Mouse (Mus musculus) limb, embryonic 15.5 days (tissue): ENCODE measurements around the gene Tbrg4. TPM values are rescaled to one million over a fixed set of nuclear protein-coding genes. Genes with fewer than 3 reads are reported as not detected.

ENCODE experiments used
- ATAC-seq: fragments of 200-750 bp; cut with Nextera tagmentation; 2 replicates; pipeline ENCODE4 v1.8.0; 2017; ENCODE audit warnings: low read depth, moderate TSS enrichment; ENCODE audit not compliant: insufficient number of reproducible peaks, low FRiP score, low TSS enrichment
- H3K27ac ChIP-seq: fragments of 300-500 bp; sonication (generic); 2 replicates; pipeline ENCODE4 v1.5.1; 2015; ENCODE audit warnings: moderate library complexity, mild to moderate bottlenecking, inconsistent platforms
- H3K27me3 ChIP-seq: fragments of 300-500 bp; sonication (generic); 2 replicates; pipeline ENCODE4 v1.6.1; 2015; ENCODE audit warnings: inconsistent platforms
- H3K36me3 ChIP-seq: fragments of 300-500 bp; sonication (generic); 2 replicates; pipeline ENCODE4 v1.6.1; 2015; ENCODE audit warnings: inconsistent platforms
- H3K4me1 ChIP-seq: fragments of 300-500 bp; sonication (generic); 2 replicates; pipeline ENCODE4 v1.6.1; 2015; ENCODE audit warnings: inconsistent platforms
- H3K4me2 ChIP-seq: fragments of 300-500 bp; sonication (generic); 2 replicates; pipeline ENCODE4 v1.6.1; 2015; ENCODE audit warnings: mild to moderate bottlenecking, inconsistent platforms
- H3K4me3 ChIP-seq: fragments of 300-500 bp; sonication (generic); 2 replicates; pipeline ENCODE4 v1.5.1; 2015; ENCODE audit warnings: mild to moderate bottlenecking, inconsistent platforms
- H3K9ac ChIP-seq: fragments of 300-500 bp; sonication (generic); 2 replicates; pipeline ENCODE4 v1.6.1; 2015; ENCODE audit warnings: inconsistent platforms
- H3K9me3 ChIP-seq: fragments of 300-500 bp; sonication (generic); 2 replicates; pipeline ENCODE4 v1.6.1; 2016; ENCODE audit warnings: inconsistent platforms
- WGBS: fragments of 180-500 bp; shearing (Covaris S2); methylation state at CpG from one replicate; pipeline ENCODE4 v1.1.7; 2015; 5-methylcytosine and 5-hydroxymethylcytosine counted together
- polyA plus RNA-seq: library from polyadenylated mRNA; unstranded; fragments of >200 nt; fragmentation: Nextera tagmentation; extraction: Ambion mirVana; gene quantifications from 2 replicates; pipeline ENCODE4 v1.2.1, GENCODE M21; 2015

Gene Tbrg4
- polyA plus RNA-seq, 1 experiment from 2014 or later: 32.9 TPM

DNA sequence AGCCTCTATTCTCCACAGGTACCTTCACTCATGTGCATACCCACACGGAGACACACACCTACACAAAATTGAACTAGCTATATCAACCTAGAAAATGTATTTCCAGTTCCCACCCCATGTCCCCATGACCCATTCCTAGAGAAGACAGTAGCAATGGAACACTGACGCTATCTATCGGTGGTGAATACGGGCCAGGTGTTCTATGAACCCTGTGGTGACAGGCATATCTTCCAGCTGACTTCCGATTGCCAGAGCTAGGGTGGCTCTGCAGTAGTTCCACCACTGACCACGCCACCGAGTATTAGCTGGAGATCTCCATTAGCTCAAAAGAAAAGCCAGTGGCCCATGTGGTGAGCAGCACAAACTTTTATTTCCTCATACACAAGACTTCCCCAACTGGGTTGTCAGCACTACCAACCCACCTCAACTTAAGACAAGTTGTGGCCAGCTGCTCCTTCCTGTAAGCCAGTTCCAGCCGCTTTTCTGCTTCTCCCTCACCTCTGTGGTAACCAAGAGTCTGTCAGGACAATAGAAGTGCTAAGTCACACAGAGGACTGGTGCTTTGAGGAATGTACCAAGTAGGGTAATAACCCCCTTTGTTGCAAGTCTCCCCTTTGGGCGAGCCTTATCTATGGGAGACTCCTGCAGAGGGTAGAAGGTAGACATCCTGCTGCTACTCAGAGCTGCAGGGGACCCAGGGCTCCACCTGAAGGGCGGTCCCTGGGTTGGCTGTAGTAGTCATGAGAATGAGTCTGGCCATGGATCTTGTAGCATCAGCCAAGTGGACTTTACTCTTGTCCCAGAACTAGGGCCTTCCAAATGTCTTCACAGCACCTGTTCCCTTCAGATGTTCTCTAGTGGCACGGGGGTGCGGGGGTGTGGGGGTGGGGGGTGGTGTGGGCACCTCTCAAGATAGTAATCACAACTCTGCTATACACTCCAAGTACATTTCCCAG lies 10.3 kb downstream of the Tbrg4 start:
- Histone ChIP-seq H3K4me2 (no peak overlapping the region), H3K9ac (no peak overlapping the region), H3K27ac (no peak overlapping the region), H3K27me3 (no peaks in the 10 kb centered on the region), H3K4me3 (no peak overlapping the region), H3K36me3 (peaks cover 89% of the 10 kb centered on the region), H3K4me1 (no peaks in the 10 kb centered on the region), H3K9me3 (no peaks in the 10 kb centered on the region)
- no peak for ATAC-seq
- WGBS: 90% methylated on average over 12 of the region's 12 CpGs

DNA sequence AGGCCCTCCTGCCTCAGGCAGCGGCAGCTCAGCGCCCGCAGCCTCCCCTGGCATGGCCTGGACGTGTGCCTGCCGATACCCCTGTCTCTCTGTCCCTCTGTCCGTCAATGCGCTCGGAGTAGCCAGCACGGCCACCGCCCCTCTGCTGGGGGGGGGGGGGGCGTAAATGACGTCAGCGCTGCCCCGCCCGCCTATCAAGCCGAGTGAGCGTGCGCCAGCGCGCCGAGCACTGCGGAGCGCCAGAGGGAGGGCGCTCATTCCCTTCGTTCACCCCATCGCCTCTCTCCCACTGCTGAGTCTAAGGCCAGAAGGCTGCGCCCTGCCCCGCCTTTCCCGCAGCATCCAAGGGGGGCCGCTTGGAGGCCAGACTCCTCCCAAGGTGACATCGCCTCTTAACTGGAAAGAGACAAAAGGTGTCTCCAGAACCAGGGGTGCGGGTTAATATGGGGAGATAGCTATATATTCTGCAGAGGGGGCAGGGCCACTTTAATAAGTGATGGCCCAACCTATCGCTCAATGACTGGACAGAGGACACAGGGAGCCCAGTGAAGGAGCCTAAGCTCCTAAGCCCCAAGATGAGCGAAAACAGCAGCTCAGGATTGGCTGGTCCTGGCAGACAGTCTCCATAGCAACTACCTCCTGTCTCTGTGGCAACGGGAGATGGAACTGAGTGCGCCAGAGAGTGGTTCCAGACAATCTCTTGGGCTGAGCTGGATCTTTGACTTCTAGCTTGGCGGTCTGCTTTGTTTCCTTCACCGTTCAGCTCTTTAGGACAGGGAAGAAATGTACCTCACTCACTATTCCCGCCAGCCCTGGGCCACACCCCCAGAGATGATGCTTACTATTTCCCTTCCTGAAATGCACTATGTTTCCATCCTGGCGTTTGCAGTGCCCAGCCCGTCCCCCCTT lies 20.1 kb downstream of the Tbrg4 start, which contains the start of gene Nacad:
TSS of gene Nacad (minus strand) at position 563 of the 909 bp plus-strand sequence.
- H3K9ac ChIP-seq: 0 out of 2 replicates have a peak within 1 kb of the TSS, but pooled peaks have one; percentile 11
- 6% methylated on average over 35 of the region's 41 CpGs for WGBS
- peaks cover 6% of the 10 kb centered on the region; the same call in 1 of the 2 replicates for H3K36me3 ChIP-seq
- H3K4me1 ChIP-seq: peaks cover 31% of the 10 kb centered on the region
- peak within 1 kb of the TSS; percentile 81 for H3K4me2 ChIP-seq
- H3K4me3 ChIP-seq: peak within 1 kb of the TSS; percentile 41
- no peak within 1 kb of the TSS for H3K27ac ChIP-seq
- 0 out of 2 replicates have a peak, but pooled peaks have one; percentile 52 for ATAC-seq
- peaks cover 32% of the 10 kb centered on the region for H3K27me3 ChIP-seq
- H3K9me3 ChIP-seq: no peaks in the 10 kb centered on the region

DNA sequence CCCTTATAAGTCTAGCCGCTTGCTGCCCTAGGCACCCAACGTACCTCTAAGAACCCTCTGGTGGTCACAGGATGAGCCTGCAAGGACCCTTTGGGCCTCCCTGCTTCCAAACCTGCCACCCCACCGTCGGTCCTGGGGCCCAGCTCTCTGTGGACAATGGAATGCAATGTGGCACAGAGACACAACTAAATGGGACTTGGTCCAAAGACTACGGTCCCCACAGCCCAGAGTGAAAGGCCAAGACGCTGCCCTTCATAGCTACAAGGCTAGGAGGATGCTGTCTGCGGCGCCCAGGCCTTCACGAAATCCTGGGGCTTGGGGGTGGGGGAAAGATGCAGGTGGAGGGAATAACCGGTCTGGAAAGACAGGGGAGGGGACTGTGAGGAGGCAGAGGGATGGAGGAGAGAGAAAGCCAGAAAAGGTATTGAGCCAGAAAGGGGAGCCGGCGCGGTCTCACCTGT lies 20.8 kb downstream of the Tbrg4 start:
- 0 out of 2 replicates have a peak overlapping the region, but pooled peaks have one; percentile 11 for H3K9ac ChIP-seq
- peak overlapping the region; percentile 81 for H3K4me2 ChIP-seq
- peaks cover 32% of the 10 kb centered on the region for H3K27me3 ChIP-seq
- H3K4me1 ChIP-seq: peaks cover 31% of the 10 kb centered on the region
- no peaks in the 10 kb centered on the region for H3K9me3 ChIP-seq
- 12% methylated on average over 13 of the region's 13 CpGs for WGBS
- peaks cover 2% of the 10 kb centered on the region; the same call in 1 of the 2 replicates for H3K36me3 ChIP-seq
- H3K27ac ChIP-seq: no peak overlapping the region
- ATAC-seq: no peak
- peak overlapping the region; percentile 41 for H3K4me3 ChIP-seq

DNA sequence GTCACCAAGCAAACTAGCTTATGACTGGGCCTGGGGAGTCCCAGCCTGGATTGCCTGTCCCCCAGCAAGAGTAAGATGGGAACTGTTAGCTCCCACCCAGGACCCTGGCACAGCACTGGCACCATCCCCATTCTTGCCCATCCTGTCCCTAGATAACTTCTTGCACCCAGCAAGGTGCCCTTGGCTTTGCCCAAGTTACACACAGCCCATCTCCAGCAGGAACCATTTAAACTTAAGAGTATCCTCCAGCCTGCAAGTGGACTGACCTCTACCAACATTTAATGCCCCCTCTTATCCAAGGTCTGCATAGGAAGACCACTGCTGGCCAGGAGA lies 21.3 kb downstream of the Tbrg4 start:
- Histone ChIP-seq H3K9ac (no peak overlapping the region), H3K27ac (no peak overlapping the region), H3K4me1 (peaks cover 31% of the 10 kb centered on the region), H3K4me2 (peak overlapping the region; percentile 81), H3K4me3 (peak overlapping the region; percentile 41; the same call in 1 of the 2 replicates), H3K36me3 (peaks cover 2% of the 10 kb centered on the region; the same call in 1 of the 2 replicates), H3K9me3 (no peaks in the 10 kb centered on the region), H3K27me3 (peaks cover 32% of the 10 kb centered on the region)
- ATAC-seq: no peak

DNA sequence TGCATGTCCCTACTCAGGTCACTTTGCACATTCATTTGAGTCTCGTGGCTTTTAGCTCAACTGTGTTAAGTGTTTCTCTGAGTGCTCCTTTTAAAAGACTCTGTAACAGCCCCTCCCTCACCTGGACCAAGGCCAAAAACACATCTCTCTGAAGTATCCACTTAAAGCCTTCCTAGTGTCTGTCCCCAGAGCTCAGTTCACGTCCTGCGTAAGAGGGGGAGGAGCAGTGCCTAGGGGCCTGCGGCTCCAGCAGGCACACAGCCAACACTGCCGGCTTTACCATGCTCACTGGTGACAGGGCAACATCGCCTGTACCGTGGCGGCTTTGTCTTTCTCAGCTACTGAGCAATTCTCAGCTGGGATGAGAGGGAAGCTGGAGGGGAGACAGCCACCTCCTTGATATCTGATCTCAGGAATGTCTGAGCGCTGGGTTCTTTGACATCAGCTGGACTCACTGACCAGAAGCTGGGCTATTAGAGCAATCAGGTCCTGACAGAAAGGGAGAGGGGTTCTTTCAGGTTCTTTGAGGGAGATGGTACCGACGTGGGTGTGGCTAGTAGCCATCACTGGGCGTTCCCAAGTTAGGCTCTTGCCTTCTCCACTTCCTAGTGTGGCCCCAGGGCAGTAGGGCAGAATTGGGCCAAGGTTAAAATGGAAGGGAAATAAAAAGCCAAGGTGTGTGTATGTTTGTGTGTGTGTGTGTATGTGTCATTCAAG lies 21.8 kb downstream of the Tbrg4 start:
- no peak overlapping the region for H3K4me3 ChIP-seq
- 15% methylated on average over 12 of the region's 12 CpGs for WGBS
- H3K27ac ChIP-seq: no peak overlapping the region
- H3K9ac ChIP-seq: no peak overlapping the region; the same call in 1 of the 2 replicates
- peaks cover 35% of the 10 kb centered on the region for H3K4me1 ChIP-seq
- H3K9me3 ChIP-seq: no peaks in the 10 kb centered on the region
- H3K27me3 ChIP-seq: peaks cover 32% of the 10 kb centered on the region
- ATAC-seq: no peak
- H3K4me2 ChIP-seq: peak overlapping the region; percentile 26; the same call in 1 of the 2 replicates
- peaks cover 2% of the 10 kb centered on the region; the same call in 1 of the 2 replicates for H3K36me3 ChIP-seq

DNA sequence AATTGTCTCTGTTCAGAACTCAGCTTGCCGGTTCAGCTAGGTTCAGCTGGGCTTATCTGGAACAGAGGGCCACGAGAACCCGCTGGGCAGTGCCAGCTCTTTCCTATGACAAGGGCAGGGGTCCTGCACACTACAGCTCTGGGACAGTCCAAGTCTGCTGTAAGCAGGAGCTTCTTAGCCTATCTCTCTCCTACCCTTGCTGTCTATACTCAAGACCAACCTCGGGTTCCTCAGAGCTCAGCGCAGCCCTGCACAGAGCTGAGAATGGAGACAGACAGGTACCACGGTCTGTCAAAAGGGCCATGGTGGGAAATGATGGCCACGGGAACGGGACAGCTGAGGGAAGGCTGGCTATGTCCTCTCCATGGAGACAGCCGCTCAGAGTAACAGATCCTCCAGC lies 22.6 kb downstream of the Tbrg4 start:
- WGBS: 79% methylated on average over 9 of the region's 9 CpGs
- Histone ChIP-seq H3K4me2 (no peak overlapping the region), H3K9me3 (no peaks in the 10 kb centered on the region), H3K27me3 (peaks cover 32% of the 10 kb centered on the region), H3K4me1 (peaks cover 43% of the 10 kb centered on the region), H3K36me3 (peaks cover 5% of the 10 kb centered on the region; the same call in 1 of the 2 replicates), H3K4me3 (no peak overlapping the region), H3K9ac (no peak overlapping the region), H3K27ac (no peak overlapping the region)
- no peak for ATAC-seq

DNA sequence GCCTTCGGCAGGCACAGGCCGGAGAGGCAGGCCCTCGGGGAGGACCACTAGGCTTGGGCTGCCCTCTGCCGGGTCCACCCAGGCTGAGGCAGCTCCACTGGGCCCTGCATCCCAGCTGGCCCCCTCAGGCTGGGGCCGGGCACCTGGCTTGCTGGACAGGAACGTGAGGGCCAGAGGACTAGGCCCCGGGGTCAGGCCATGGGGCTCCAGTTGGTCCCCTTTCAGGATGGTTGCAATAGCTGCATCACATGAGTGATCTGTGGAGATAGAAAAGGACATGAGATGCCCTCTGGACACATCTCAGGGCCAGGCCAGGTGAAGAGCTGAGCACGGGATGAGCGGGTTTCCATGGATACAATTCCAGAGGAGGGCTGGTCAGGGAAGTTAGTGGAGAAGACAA lies 23.2 kb downstream of the Tbrg4 start:
- H3K4me2 ChIP-seq: no peak overlapping the region
- H3K9ac ChIP-seq: no peak overlapping the region
- peaks cover 10% of the 10 kb centered on the region for H3K36me3 ChIP-seq
- no peak overlapping the region for H3K4me3 ChIP-seq
- no peaks in the 10 kb centered on the region for H3K9me3 ChIP-seq
- peaks cover 49% of the 10 kb centered on the region for H3K4me1 ChIP-seq
- H3K27ac ChIP-seq: no peak overlapping the region
- H3K27me3 ChIP-seq: peaks cover 32% of the 10 kb centered on the region
- ATAC-seq: no peak
- WGBS: 80% methylated on average over 9 of the region's 9 CpGs

DNA sequence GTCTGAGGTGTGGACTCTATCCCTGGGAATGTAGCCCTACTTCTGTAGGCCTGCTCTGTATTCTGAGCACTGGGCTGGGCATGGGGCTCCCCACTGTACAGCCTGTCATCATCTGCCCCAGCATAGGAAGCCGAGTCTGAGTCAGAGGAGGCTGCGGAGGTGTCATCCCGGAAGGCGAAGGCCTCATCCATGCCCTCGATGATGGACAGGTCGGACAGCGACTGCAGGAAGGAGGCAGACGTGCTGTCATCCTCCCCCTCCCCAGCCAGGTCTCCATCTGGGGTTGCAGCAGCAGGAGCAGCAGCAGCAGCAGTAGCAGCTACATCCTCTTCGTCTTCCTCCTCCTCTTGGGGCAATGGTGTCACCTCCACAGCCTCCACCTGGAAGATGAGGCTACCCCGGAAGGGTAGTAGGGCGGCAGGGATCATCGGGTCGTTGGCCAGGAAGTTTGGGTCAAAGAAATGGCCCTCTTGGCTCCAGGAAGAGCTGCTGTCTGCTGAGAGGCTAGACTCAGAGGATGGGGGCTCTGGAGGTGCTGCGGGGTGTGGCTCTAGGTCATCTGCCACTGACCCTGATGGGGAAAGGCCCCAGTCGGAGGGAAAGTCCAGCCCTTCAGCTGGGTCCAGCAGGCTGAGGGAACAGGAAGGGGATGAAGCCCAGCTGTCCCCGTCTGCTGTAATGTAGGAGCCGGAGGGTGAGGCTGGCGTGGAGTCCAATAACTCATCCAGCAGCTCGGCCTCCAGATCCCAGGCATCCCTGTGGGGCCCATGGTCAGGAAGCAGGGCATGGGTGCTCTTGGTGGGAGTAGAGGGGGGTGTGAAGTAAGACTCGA lies 24.0 kb downstream of the Tbrg4 start:
- Histone ChIP-seq H3K4me3 (no peak overlapping the region), H3K27me3 (peaks cover 31% of the 10 kb centered on the region), H3K9ac (no peak overlapping the region), H3K4me2 (no peak overlapping the region), H3K36me3 (peaks cover 18% of the 10 kb centered on the region), H3K27ac (no peak overlapping the region), H3K4me1 (peaks cover 49% of the 10 kb centered on the region), H3K9me3 (no peaks in the 10 kb centered on the region)
- 72% methylated on average over 20 of the region's 20 CpGs for WGBS
- no peak for ATAC-seq

DNA sequence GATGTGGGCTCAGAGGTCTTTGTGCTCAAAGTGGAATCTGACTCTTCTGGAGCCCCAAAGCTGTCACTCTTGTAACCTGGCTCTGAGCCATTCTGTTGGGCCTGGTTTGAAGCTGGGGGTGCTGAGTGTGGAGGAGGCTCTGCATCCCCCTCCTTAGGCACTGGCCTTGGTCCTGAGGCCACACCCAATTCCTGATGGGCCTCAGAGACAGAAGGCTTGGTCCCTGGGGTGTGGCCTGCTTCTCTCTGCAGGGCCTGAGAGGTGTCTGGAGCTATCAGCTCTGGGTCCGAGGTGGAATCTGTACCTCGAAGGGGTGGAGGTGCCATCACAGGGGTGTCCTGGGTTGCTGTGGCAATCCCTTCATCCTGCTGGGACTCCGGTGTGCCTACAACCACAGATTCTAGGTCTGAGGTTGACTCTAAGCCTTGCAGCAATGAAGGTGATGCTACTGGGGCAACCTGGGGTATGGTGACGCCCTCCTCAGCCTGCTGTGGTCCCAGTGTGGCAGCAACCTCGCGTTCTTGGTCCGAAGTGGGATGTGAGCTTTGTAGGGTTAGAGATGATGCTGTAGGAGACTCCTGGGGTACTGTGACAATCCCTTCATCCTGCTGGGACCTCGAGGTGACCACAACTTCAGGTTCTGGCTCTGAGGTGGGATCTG lies 25.5 kb downstream of the Tbrg4 start:
- no peak overlapping the region for H3K4me2 ChIP-seq
- peaks cover 33% of the 10 kb centered on the region for H3K36me3 ChIP-seq
- H3K4me3 ChIP-seq: no peak overlapping the region
- no peaks in the 10 kb centered on the region for H3K9me3 ChIP-seq
- no peak overlapping the region for H3K27ac ChIP-seq
- no peak for ATAC-seq
- no peak overlapping the region for H3K9ac ChIP-seq
- peaks cover 16% of the 10 kb centered on the region for H3K27me3 ChIP-seq
- WGBS: 83% methylated on average over 8 of the region's 8 CpGs
- H3K4me1 ChIP-seq: peaks cover 44% of the 10 kb centered on the region

DNA sequence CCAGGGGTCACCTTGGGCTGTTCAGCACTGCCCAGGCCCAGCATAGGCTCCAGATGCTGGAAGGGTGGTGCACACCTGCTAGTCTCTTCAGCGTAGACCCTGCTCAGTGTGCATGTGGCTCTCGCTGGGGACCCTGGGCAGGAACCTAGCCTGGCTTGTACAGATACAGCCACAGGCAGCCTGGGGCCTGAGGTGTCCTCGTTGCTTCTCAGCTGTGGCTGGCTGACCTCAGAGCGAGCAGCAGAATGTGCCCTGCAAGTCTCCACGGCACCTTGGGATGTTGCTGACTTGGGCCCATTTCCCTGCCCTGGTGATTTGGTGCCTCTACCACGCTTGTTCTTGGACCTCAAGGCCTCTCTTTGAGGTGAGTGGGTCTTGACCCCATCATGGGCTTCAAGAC lies 26.0 kb downstream of the Tbrg4 start:
- Histone ChIP-seq H3K27ac (no peak overlapping the region), H3K4me1 (peaks cover 38% of the 10 kb centered on the region), H3K9ac (no peak overlapping the region), H3K27me3 (peaks cover 11% of the 10 kb centered on the region), H3K9me3 (no peaks in the 10 kb centered on the region), H3K4me2 (no peak overlapping the region), H3K36me3 (peaks cover 39% of the 10 kb centered on the region), H3K4me3 (no peak overlapping the region)
- 87% methylated on average over 6 of the region's 6 CpGs for WGBS
- no peak for ATAC-seq
